Mouse (Mus musculus) testis, adult 2 months (tissue): ENCODE data around the gene Aes.

Source experiments
- CTCF ChIP-seq: fragments of 200-500 bp; IDR thresholded peaks from 2 replicates; pipeline ENCODE4 v1.5.1; 2012; ENCODE audit warnings: low read depth, mild to moderate bottlenecking, inconsistent platforms, low read length, moderate library complexity; ENCODE audit not compliant: control insufficient read depth, insufficient read depth, insufficient replicate concordance
- POLR2A ChIP-seq: fragments of 200-500 bp; IDR thresholded peaks from 2 replicates; pipeline ENCODE4 v1.6.1; 2012; ENCODE audit warnings: low read depth, mild to moderate bottlenecking, inconsistent platforms, low read length, moderate library complexity; ENCODE audit not compliant: control insufficient read depth

DNA sequence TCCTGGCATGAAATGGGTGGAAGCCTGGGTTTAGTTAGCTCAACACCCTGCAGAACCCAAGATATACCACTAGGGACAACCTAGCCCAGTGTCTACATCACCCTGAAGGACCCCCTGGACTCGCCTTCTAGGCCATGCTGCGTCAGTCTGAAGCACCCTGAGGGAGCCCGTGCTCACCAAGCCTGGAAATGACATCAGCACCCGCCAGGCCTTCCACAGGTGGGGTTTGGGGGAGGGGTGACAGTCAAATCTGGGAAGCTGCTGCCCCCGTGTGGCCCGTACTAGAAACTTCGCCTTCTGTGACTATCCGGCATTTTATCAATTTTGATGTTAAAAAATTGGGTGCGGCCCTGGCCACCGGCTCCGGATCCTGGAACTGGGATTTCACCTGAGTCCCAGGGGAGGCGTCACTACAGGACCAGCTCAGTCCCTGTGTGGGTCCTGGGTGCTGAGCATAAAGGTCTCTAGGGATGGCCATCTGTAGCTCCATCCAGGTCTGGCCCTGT lies 7.6 kb upstream of the Aes start:
- TF ChIP-seq POLR2A (no peak), CTCF (peak; percentile 78)
